Mouse (Mus musculus) cerebellum, postnatal 36 days (tissue): Measurements from ENCODE around the gene Vangl1.
"Not testable (repeated sequence)": the region's sequence is repeated elsewhere in the genome, so short reads cannot be mapped to it uniquely, and the experiment has no call there.

ENCODE experiments used
- DNase-seq, 2 experiments: peaks; one replicate each; pipeline ENCODE4 v3.0.0; 2021 to 2022; ENCODE audit warnings: mixed read lengths in 2 of 2

The Vangl1 gene

DNA sequence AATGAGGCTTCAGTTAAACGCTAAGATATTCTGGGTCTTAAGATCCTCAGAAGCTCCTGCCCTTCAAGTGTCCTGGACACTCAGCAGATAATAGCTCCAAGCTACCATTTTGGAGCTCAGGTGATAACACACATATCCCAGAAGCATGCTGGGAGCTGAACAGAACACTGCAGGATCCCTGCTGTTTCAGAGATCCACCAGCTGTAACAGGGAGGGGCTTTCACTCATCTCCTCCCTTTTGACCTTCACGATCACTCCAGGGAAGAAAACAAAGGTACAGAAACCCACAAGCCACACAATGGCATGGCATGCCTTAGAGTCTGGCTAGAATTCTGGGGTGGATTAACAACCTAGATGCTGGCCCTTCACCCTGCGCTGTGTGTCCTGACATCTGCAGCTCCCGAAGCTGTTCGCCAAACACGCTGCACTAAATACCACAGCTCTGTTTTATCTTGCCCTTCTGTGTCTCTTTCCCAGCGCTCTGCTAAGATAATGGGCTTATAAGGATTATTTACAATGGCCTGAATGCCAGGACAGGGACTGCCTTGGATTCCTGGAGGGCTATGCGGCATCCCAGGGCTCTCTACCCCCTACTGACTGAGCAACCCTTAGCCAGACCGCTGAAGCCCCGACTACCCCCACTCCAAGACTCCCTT is 36.8 kb downstream of the Vangl1 start:
- DNase-seq = no peak

DNA sequence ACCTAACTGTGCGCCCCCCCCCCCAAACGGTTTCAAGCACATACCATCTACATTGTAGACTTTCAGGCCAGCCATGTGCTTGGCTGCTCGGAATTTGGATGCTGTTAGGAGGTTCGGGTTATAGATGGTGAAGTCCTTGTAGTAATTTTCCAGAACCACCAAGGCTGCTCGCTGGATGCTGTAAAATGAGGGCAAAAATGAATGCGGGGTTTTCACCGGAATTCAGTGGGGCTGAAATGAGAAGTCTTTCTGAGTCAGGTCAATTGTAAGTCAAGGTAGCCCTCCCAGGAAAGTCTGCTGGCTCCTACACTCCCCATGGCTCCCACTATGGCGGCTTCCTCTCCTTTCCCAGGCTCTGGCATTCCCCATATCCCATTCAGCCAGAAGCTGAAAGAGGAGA is 37.7 kb downstream of the Vangl1 start:
- DNase-seq = no peak

DNA sequence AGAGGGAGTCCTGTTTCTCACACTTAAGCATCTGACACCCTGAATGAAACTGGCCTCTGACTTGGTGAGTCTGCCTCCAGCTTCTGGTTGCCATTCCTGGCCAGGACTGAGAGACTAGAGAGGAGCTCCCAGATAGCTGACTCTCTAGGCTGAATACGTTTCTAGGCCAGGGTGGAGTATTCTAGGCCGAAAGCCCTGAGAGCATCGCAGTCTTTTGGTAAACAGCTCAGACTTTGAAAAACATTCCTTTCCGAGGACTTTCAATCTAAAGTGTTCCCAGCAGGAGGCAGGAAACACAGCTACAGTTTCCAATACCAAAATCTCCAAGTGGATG is 38.2 kb downstream of the Vangl1 start:
- DNase-seq = no peak

DNA sequence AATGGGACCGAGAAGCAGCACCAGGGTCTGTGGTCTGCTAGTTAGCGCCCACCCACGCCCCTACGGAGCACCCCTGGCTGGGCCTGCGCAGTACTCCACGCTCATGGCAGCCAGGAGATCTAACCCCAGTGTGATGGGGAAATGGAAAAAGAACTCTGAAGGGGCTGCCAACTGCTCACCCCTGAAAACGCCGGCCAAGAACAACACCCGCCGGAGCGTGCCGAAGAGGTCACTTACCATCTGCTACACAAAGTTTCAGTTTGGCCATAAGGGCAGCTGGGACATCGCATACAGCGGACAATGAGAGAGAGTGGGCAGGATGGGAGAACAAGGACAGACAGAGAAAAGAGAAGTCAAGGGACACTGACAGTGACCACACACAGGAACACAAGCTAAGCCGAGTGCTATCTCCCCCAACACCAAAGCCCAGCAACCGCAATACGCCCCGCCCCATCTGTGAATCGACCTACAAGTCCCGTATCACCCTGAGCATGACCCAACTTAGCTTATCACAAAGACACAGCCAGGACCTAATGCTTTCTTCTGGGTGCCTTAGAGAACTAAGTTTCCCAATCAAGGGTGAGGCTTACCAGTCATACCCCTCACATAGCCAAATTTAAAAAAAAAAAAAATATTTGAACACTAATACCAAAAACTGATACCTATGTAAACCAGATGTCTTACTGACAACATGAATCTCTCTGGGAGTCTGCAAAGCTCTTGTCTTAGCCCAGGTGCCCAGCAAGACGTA is 38.8 kb downstream of the Vangl1 start:
- no peak for DNase-seq

DNA sequence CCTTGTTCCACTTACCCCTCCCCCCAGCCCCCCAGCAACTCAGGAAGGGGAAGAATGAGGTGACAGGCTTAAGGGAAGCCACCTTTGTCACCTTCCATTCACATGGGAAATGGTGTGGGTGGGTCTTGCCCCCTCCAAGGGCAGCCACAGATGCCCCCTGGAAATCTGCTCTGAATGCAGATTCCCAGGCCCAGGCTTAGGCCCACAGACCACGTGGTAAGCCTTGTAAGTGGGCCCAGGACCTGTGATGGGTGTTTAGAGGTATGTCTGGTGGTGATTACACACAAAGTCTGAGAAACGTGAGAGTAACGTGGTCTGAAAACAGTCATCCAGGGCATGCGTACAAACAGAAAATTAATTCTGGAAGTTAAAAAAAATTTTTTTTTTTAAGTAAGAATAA is 39.6 kb downstream of the Vangl1 start:
- no peak for DNase-seq

- DNase-seq = not testable (repeated sequence)
These were observed 40.6 kb downstream of the Vangl1 start for GRCm38 (mm10) chr3:102163861-102164260.

- no peak for DNase-seq
These were observed 44.8 kb downstream of the Vangl1 start for GRCm38 (mm10) chr3:102159423-102160325.

- DNase-seq = no peak
These were observed 45.6 kb downstream of the Vangl1 start for GRCm38 (mm10) chr3:102158759-102159422.

GRCm38 (mm10) chr3:102157652-102158051 is 46.8 kb downstream of the Vangl1 start:
- no peak for DNase-seq

DNA sequence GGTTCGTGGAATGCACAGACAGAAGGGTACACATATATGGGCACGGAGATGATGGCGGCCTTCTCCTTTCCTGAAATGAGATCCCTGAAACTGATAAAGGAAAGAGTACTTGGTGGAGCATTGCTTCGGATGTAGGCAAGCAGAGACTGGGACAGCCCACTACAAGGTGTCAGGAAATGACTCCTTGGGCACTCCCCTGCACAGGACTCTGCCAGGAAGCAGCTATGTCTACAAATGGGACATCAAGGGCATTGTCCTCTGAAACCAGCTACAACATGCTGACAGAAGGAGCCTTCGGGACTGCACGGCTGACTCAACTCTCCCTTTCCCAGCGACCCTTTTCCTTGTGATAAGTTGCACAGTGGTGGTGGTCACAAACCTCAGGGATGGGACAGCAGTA is 47.8 kb downstream of the Vangl1 start:
- DNase-seq = no peak

GRCm38 (mm10) chr3:102154107-102154506 is 50.4 kb downstream of the Vangl1 start:
- DNase-seq = no peak

GRCm38 (mm10) chr3:102152872-102153271 is 51.6 kb downstream of the Vangl1 start:
- no peak for DNase-seq

DNA sequence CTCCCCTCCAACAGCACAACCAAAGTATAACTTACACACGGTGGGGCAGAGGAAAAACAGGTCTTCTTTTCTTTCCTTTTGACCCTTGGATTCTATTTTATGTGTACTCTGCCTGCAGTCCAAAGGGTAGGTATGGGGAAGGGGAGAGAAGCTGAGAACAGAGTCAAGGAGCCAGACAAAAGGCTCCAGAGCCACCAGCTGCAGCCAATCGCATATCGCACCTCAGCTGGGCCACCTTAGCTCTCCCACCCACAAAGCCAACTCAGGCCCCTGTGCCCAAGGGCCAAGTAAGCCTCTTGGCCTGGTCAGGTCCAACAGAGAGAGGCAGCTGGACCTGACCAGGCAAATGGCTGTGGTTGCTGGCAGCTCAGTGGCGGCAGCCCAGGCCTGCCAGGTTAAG is 52.0 kb downstream of the Vangl1 start:
- DNase-seq = no peak

- DNase-seq = no peak
These were observed 52.6 kb downstream of the Vangl1 start for GRCm38 (mm10) chr3:102151850-102152249.

DNA sequence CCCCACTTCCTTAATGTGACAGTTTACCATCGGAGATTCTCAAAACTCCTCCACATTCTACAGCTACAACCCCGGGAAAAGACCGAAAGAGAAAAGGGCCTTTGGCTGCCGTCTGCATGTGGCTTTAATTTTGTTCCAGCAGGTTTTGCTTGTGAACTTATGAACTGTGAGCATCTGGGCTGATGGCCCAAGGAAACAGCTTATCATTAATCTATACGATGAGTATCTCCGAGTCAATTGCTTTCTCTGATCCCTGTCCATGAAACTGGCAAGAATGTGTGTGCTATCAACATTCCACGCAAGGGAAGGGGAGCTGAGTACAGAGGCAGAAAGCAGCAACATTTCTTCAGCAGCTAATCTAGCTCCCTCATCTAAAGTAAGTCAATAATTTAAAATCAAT is 54.6 kb downstream of the Vangl1 start:
- DNase-seq = no peak

- DNase-seq = no peak
These were observed 57.3 kb downstream of the Vangl1 start for GRCm38 (mm10) chr3:102147189-102147588.

GRCm38 (mm10) chr3:102146428-102146827 is 58.1 kb downstream of the Vangl1 start:
- DNase-seq = no peak

GRCm38 (mm10) chr3:102145645-102146386 is 58.7 kb downstream of the Vangl1 start:
- DNase-seq = no peak

DNA sequence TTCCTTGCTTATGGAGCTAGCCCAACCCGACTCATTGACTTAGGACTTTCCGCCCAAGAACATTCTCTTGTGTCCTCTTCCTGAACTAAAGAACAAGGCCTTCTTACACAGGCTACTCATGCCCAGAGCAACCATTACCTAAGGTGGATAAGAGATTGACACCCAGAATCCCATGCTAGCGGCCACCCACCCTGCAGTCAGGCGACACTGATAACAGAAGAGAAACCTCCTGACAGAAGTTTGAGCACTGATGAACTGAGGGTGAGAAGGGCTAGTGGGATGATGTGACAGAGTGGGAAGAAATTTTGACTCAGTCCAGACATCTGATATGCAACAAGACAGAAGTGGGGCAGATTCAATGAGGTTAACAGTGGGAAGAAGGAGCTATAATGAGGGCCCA is 60.1 kb downstream of the Vangl1 start:
- DNase-seq = no peak

- DNase-seq = no peak
These were observed 61.0 kb downstream of the Vangl1 start for GRCm38 (mm10) chr3:102143536-102143935.

DNA sequence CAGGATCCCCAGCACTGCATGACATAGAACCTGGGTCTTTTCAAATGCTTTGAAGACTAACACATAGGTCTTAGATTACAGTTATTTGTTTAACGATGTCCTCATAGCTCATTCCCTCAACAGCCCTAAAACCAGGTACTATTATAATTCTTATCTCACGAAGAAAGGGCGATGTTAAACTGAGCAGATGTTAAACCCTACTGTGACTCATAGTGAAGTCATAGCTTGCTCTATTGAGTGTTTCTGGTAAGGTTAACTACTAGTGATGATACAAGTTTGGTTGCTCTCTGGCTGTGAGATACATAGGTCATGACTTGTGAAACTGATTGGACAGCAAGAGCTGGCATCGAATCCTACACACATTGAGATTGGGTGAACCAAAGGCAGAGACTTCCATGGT is 61.5 kb downstream of the Vangl1 start:
- no peak for DNase-seq

GRCm38 (mm10) chr3:102141893-102142292 is 62.6 kb downstream of the Vangl1 start:
- no peak for DNase-seq
